Mouse (Mus musculus) erythroid progenitor cell, adult 5-6 weeks (primary cell): ENCODE results near the gene Dus4l. TPM values are rescaled to one million over a fixed set of nuclear protein-coding genes. Genes with fewer than 3 reads are reported as not detected.
A peak's percentile ranks its signal among the peaks of the same experiment; 100 is the strongest.
"Not testable (repeated sequence)": the region's sequence is repeated elsewhere in the genome, so short reads cannot be mapped to it uniquely, and the experiment has no call there.

Experiments used
- ATAC-seq: replicated peaks from 2 replicates; pipeline ENCODE4 v1.8.0; 2016; ENCODE audit warnings: moderate number of reproducible peaks, mild to moderate bottlenecking, moderate TSS enrichment, inconsistent platforms; ENCODE audit not compliant: poor library complexity, low FRiP score, severe bottlenecking
- total RNA-seq, 2 experiments: library from RNA; stranded (forward) in 1 of 2; stranded (reverse) in 1 of 2; fragments of 150-400 nt in 1 of 2; fragments of 186-747, 209-891 nt in 1 of 2; gene quantifications; 2 replicates each; pipeline versions ENCODE4 v1.2.3 to v1.2.4; 2015 to 2017; ENCODE audit warnings: low replicate concordance in 2 of 2

Dus4l gene
- total RNA-seq (2015; ENCODE audit: low replicate concordance) (0.84 and 1.4 TPM in 2 replicates), total RNA-seq (2017; ENCODE audit: low replicate concordance) (0.98 and 1.4 TPM in 2 replicates)

DNA sequence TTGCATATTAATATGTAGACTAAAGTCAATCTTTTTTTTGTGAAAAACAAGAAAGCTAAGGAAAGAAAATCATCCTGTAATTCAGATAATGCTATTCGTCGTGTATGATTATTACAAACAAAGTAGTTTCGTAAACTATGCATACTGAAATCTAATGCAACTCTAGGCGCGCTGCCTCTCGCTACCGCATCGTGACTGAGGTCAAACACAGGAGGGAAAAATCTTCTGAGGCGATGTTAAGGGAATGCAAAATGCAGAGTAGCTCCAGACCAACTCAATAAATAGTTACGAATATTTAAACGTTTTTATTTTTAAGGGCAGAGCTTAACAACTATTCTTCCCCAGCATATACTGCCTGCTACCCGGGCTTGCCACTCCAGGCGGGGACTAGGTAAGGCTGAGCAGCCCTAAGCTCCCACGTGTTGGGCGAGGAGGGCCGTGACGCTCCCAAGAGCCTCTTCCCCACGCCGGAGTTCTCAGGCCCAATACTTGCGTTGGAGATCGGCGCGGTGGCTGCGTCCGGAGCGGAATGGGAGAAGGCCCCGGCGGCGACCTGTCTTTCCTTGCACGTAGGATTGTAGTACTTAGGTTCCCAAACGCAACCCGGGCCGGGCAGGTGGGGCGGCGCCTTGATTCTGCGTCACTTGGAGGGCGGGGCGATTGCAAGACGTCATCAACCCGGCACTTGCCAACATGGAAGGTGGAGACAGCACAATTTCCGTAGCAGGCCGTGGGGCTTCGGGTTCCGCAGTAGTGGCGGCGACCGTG, at the start of gene Dus4l, which contains the start of gene Cog5:
Gene Dus4l, minus strand, starts transcription at position 630 of the 768 bp plus-strand sequence.
Gene Cog5, plus strand, starts transcription at position 673 of the 768 bp plus-strand sequence.
- peak; percentile 96 for ATAC-seq

DNA sequence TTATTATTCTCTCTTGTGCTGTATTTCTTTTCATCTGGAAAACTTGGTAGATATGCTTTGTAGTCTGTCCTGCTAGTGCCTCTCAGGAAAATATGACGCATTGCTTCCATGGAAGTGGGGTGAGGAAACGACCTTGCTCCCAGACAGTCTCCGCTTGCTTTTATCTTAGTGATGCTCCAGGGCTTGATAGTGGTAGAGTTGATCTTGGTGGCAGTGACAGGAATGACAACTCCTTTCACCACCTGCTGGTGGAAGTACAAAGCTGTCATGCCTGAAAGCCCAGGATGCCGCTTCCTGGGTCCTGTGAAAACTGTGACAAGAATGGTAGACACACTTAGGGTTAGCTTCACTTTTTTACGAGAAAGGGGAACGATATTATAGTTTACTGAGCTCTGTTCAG, 49.3 kb upstream of the Dus4l start:
- ATAC-seq, result no peak

DNA sequence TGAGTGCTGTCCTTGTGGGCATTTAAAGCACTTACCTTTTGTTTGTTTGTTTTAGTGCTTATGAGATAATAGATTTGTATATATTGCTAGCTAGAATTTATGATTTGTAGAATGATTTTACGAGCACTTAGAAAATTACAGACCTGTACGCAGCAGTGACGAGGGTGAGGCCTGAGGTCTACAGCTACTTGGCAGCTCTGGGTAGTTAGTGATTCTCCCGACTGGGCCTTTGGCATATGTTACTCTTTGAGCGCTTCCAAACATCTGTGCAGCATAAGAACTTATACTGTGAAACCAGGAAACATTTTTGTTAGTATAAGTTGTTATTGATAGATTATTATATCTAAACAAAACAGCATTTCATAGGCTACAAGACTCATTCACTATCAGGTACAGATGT, 46.8 kb upstream of the Dus4l start:
- no peak for ATAC-seq

DNA sequence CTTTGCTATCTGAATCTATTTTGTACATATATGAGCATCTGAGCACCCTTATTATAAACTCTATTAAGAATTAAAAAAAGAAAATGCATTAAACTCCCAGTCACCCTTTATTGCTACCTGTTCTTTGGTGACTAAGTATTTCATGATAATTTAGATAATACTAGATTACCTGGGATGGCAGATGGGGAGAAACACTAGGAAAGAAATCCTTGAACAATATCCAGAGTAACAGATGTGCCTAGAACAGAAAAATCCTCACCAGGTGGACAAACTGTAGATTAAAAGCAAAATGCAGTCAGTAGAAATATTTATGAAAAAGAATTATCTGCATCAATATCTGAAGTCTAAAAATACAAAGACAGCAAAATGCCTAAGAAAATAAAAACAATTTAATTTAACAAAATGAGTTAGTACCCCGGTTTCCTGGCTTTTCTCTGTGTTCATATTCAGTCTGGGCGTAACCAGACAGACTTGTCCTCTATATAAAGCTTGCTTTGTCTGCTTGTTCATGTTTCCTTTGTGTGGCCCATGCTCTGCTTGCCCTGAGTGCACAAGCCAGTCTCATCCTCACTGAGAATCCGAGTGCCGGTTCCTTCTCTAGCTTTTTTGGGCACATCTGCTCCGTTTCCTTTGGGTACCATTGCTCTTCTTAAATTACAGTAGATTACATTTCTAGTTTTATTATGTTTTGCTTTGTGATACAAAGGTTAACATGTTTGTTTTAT, 46.2 kb upstream of the Dus4l start:
- no peak for ATAC-seq

DNA sequence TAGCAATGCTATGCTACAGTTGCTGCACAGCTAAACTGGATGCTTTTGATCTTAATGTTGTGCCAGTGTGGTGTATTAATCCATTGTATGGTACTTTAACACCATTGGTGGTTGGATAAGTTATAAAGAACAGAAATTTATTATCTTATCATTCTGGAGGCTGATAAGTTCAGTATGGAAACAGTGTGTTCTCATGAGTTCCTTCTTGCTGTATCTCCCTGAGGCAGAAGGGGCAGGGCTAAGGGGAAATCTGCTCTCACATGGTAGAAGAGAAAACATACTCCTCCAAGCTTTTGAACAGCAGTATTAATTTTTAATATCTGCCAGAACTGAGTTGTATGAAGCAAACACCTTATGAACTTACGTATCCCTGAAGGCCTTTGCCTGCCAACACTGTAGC, 38.7 kb upstream of the Dus4l start:
- no peak for ATAC-seq

DNA sequence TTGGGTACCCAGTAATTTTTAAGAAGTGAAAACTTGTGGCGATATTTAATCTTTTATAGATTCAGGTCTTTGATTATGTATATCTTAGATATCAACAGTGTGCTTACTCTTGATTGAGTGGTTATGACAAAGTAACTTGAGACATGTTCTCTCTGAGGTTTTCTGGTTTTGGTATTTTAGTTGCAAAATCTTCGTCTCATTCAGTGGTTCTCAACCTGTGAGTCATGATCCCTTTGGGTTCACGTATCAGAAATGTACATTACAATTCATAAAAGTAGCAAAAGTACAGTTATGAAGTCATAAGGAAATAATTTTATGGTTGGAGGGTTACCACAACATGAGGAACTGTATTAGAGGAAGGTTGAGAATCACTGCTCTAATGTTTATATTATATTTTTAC, 32.1 kb upstream of the Dus4l start:
- no peak for ATAC-seq

DNA sequence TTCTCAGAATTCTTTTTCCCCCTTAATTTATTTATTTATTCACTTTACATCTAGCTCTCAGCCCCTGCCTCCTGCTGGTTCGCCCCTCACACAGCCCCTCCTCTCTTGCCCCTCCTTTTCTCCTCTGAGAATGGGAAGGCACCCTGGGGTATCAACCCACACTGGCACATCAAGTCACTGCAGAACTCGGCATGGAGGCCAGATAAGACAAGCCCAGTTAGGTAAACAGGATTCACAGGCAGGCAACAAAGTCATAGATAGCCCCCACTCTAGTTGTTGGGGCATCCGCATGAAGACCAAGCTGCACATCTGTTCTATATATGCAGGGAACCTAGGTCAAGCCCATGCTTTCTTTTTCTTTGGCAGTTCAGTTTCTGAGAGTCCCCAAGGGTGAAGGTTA, 12.6 kb upstream of the Dus4l start:
- no peak for ATAC-seq

DNA sequence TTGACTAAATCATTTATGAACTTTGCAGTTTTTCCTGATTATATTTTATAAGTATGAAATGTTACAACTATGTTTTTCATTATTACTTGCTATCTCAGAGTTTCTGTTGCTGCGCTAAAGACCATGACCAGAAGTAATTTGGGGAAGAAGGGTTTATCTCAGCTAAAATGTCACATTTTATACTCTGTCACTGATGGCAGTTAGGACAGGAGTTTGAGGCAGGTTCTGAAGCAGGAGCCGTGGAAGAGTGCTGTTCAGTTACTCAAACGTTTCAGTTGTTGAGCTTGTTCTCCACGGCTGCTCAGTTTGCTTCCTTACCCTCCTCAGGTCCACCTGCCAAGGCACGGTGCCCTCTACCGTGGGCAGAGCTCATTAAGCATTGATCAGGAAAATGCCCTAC, 11.4 kb upstream of the Dus4l start:
- ATAC-seq, result no peak

DNA sequence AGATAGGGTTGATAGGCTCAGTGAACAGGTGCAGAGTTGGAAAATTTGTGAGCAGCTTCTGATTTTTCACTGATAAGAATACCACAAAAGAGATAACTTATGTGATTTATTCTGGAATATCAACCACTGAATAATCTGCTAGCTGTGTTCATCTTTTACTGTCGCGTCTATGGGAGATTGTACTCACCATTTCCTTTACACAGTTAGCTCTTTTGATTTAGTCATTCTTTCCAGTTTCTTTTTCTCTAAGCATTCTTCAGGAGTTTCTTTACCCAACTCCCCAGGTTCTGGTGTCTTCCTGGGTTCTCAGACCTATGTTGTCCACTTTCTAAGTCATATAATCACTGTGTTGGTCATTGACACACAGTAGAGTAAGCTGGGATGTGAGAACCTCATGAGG, 2.2 kb upstream of the Dus4l start:
- no peak for ATAC-seq

DNA sequence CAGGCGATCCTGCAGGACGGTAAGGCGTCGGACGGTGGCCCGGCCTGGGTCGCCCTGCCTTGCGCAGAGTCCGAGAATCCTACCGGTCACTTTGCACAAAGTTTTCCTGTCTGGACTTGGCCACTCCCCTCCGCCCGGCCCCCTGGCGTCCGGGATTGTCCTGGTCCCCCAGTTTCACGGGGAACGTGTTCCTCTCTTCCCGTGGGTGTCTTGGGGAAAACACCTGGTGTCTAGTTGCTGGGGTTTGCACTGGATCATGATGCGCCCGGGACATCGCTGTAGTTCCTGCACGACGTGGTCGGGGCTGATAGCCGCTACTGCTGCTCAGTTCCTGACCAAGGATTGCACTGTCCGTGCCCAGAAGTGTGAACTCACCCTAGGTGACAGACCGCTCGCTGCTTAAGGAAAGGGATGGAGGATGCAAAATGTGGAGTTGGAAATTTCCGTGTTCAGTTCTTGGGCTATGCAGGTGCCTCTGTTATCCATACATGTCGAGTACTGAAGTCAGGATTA, 395 bp upstream of the Dus4l start:
- peak; percentile 77 for ATAC-seq

DNA sequence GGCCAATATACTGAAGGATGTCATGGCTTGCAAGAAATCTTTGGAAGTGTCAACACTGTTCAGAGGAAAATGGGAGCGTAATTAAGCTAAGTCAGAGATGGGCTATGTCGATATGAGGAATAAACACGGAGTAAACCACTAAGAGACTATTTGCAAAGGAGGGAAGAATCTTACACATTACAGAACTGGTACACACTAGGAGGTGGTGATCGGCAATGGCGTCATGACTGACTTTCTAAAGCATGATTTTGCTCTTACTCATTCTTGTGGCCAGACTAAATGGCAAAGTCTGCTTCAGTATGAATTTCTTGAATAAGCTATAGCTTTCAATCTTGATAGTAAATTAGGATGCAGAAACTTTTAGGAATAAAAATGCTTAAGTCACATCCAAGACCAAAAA, 1.0 kb downstream of the Dus4l start:
- no peak for ATAC-seq

DNA sequence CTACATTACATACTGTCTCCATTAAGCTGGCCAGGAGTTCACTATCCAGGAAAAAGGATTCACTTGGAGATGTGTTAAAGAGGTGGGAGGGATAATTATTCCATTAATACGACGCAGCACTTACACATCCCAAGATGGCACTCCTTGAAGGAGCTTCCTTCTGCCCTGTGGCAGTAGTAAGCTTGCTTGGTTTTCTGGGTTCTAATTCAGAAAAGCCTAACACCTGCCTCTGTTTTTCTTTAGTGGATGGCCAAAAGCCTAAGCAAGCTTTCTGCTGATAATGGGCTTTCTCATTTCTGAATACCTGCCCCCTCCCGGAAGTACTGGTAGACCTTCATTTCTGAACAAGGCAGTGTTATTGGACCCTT, 19.4 kb downstream of the Dus4l start:
- ATAC-seq, result no peak

DNA sequence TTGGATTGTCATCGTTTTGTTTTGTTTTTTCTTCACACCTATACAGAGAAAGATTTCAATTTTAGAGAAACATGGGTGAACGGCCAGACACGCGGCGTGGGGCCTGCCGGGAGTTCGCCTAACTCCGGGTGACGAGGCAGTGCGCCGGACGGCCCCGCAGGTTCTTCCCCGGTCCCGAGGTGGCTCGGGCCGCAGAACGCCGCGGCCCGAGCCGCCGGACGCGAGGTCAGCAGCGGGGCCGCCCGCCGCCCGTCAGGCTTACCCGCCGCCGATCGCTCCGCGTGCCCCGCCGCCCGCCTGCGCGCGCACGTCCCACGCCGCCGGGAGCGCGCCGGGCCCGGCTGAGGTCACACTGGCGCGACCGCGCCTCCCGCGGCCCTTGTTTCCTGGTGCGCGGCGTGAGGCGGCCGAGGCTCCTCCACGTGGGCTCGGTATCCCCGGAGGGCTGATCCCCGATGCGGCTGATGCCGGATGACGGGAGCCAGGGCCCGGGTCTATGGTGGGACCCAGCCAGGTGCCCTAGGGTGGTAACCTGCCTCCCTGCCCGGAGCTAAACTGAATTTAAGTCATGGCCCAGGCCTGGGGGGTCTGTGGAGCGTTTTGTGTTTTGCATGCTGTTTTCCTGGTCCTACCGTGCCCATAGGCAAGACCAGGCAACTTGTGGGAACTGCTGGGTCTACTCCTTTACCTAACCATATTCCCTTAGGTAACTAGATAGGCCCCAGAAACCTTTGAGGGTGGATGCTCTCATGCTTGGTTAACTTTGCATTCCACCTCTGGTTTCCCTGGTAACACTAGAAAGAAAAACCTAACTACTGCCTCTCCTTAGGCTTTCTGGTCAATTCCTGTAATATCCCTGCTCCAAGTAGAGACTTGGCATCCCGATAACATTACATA, 20.0 kb downstream of the Dus4l start, which contains the start of gene Bcap29:
Gene Bcap29, minus strand, starts transcription at position 316 of the 897 bp plus-strand sequence.
- ATAC-seq, result peak; percentile 87

DNA sequence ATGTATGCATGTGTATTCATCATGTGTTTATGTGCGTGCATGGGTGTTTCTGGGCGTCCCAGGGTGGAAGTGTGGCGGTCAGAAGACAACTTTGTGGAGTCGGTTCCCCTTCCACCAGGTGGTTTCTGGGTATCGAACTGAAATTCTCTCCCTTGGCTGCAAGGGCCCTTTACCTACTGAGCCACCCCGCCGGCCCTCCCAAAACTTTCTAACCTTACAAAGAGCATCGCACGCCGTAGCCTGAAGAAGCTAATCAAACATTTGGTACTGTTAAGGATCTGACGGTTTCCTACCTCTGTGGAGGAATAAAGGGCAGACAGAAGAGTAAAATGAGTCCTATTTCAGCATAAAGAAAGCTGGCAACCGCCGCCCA, 20.7 kb downstream of the Dus4l start:
- peak; percentile 58 for ATAC-seq

DNA sequence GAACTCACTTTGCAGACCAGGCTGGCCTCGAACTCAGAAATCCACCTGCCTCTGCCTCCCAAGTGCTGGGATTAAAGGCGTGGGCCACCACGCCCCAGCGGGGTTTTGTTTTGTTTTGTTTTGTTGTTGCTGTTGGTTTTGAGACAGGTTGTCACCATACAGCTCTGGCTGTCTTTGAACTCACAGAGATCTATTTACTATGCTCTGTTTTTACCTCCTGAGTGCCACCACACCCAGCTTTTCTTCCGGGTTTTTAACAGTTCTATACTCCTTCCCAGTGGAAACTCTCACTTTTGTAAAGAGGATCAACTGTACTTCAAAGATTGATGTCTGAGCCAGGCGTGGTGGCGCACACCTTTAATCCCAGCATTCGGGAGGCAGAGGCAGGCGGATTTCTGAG, 26.2 kb downstream of the Dus4l start:
- ATAC-seq, result not testable (repeated sequence)

DNA sequence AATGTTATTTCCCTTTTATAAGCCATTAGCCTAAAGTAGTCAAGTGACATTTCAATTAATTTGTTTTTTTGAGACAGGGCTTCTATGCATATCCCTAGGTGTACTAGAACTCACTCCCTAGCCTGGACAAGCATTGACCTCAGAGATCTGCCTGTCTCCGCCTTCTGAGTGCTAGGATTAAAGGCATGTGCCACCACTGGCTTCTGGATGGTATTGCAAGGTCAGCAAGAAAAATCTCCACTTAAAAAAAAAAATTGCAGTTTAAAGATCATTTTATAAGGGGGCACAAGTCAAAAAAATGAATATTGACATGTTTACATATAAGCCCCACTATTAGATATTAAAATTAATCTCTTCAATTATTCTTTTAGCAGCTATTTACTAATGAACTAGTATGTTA, 29.6 kb downstream of the Dus4l start:
- ATAC-seq, result no peak

DNA sequence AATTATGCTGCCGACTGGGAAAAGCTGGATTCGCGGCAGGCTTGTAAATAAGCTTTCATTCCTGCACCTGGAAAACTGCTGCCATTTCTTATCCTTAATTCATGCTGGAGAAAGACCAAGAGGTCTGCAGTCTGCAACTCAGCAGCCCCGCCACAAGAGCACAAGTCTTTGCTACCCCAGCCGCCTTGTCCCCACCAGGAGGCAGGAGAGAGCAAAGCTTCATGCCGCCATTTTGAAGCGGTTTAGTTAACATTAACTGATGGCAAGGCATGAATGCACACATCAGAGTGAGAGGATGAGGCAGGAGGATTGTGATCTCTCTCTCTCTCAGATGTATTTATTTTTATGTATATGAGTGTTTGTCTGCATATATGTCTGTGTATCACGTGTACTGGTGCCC, 34.5 kb downstream of the Dus4l start:
- no peak for ATAC-seq

DNA sequence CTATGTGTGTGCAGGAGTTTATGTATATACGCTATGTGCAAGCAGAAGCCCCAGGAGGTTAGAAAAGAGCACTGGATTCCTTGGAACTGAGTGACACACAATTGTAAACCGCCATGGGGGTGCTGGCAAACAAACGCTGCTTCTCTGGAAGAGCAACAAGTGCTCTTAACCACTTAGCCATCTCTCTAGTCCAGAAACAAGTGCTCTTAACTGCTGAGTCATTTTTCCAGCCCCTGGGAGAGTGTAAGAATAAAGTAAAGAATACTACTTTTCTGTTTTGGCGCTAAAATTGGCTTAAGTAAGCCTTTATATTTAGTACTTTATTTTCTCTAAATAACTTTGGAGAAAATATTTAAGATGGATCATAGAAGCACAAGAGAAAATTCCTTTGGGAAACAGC, 41.3 kb downstream of the Dus4l start:
- ATAC-seq, result no peak

DNA sequence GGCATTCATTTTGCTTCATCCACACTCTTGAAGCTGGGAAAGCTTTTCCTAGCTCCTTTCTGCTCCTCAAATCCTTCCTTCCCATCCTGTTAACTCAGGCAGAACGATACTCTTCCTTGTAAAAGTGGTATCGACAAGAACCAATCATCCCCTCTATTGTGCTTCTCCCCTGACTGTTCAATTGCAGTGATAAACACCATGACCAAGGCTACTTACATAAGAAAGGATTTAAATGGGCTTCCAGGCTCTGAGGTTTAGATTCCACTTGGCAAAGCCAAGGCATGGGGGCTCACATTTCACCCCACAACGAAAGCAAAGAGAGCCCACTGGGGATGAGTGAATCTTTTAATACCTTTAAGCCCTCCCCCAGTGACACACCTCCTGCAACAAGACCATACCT, 46.5 kb downstream of the Dus4l start:
- no peak for ATAC-seq

DNA sequence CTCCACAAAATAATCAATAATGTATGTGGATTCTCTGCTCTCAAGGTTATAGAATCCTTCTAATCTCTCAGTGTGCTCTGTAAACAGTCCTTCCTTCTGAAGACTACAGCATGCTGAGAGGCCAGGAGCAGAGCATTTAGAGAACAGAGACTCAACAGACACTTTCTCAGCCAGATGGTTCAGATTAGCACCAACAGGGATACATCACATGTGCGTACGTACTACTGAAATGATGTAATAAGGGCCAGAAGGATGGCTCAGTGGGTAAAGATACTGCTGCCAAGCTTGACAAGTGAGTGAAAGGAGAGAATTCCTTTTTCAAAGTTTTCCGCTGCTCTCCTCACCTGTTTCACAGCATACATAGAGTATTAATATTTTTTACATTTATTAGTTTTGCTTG, 49.7 kb downstream of the Dus4l start:
- no peak for ATAC-seq
